Mouse (Mus musculus): ENCODE data around the gene Agbl2. TPM values are rescaled to one million over a fixed set of nuclear protein-coding genes. Genes with fewer than 3 reads are reported as not detected.

Agbl2 gene
- total and polyA plus RNA-seq, 2 experiments from 2014 or later: 0.98 to 1.4 TPM

- H3K27ac ChIP-seq (ENCODE audit: low read depth): no peak overlapping the region
Observed at GRCm38 (mm10) chr2:90845234-90845633, 62.7 kb downstream of the Agbl2 start.

DNA sequence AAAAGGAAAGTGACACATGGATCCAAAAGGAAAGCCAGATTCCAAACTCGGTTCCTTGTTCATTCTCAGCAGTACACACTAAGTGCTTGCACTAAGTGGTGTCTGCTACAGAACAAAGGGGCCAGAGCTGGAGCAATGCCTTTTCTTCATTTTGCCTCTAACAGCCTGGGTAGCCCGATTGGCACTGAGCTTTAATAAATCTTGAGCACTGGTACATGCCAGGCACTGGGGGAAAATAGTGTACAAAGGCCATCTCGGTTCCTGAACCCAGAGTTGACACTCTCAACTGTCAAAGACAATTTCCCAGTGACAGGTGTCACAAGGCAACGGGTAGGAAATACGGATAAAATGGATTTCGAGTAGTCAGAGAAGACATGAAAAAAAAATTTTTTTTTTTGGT is 63.6 kb downstream of the Agbl2 start:
- Histone ChIP-seq H3K9me3 (replicated peaks; ENCODE audit: control insufficient read depth, low read length) (no peaks in the 10 kb centered on the region), H3K4me2 (ENCODE audit: low read depth, low read length) (peak overlapping the region; percentile 65), H3K27me3 (ENCODE audit: control insufficient read depth, insufficient read depth, low read length) (no peaks in the 10 kb centered on the region), H3K4me1 (ENCODE audit: control insufficient read depth, insufficient read depth) (peaks cover 14% of the 10 kb centered on the region), H3K36me3 (replicated peaks; ENCODE audit: control insufficient read depth, insufficient read depth, low read length) (peaks cover 19% of the 10 kb centered on the region), H3K27ac (ENCODE audit: low read depth) (peak overlapping the region; percentile 92), H3K4me3 (ENCODE audit: low read depth, low read length) (peak overlapping the region; percentile 93), H3K9ac (replicated peaks; ENCODE audit: low read depth, low read length) (peak overlapping the region; percentile 91; the same call in 1 of the 2 replicates)
- WGBS: 47% methylated on average over 6 of the region's 6 CpGs
- DNase-seq (ENCODE audit: low spot score) (no peak), ATAC-seq (ENCODE audit: insufficient read depth, low read depth) (no peak)
- TF ChIP-seq EP300 (IDR thresholded peaks at IDR 0.05; ENCODE audit: low read depth) (no peak), CTCF (IDR thresholded peaks at IDR 0.05; ENCODE audit: low read depth) (no peak)

More at GRCm38 (mm10) chr2:90845234-90845633, 62.7 kb downstream of the Agbl2 start:
- 73% methylated on average over 5 of the region's 5 CpGs for WGBS
- H3K4me1 ChIP-seq (ENCODE audit: control insufficient read depth, insufficient read depth): peaks cover 14% of the 10 kb centered on the region
- H3K9me3 ChIP-seq (replicated peaks; ENCODE audit: control insufficient read depth, low read length): no peaks in the 10 kb centered on the region
- H3K4me3 ChIP-seq (ENCODE audit: low read depth, low read length): no peak overlapping the region
- no peaks in the 10 kb centered on the region for H3K27me3 ChIP-seq (ENCODE audit: control insufficient read depth, insufficient read depth, low read length)
- ATAC-seq (ENCODE audit: insufficient read depth, low read depth) (no peak), DNase-seq (ENCODE audit: low spot score) (no peak)
- H3K36me3 ChIP-seq (replicated peaks; ENCODE audit: control insufficient read depth, insufficient read depth, low read length): peaks cover 10% of the 10 kb centered on the region
- H3K9ac ChIP-seq (replicated peaks; ENCODE audit: low read depth, low read length): no peak overlapping the region
- no peak overlapping the region for H3K4me2 ChIP-seq (ENCODE audit: low read depth, low read length)
- no peak for TF ChIP-seq CTCF (IDR thresholded peaks at IDR 0.05; ENCODE audit: low read depth)
- TF ChIP-seq EP300 (IDR thresholded peaks at IDR 0.05; ENCODE audit: low read depth): no peak

GRCm38 (mm10) chr2:90846597-90846954 is 64.0 kb downstream of the Agbl2 start:
- H3K27ac ChIP-seq (ENCODE audit: low read depth): peak overlapping the region; percentile 92
- peak overlapping the region; percentile 91; the same call in 1 of the 2 replicates for H3K9ac ChIP-seq (replicated peaks; ENCODE audit: low read depth, low read length)
- H3K4me1 ChIP-seq (ENCODE audit: control insufficient read depth, insufficient read depth): peaks cover 14% of the 10 kb centered on the region
- no peaks in the 10 kb centered on the region for H3K9me3 ChIP-seq (replicated peaks; ENCODE audit: control insufficient read depth, low read length)
- peaks cover 23% of the 10 kb centered on the region for H3K36me3 ChIP-seq (replicated peaks; ENCODE audit: control insufficient read depth, insufficient read depth, low read length)
- ATAC-seq (ENCODE audit: insufficient read depth, low read depth) (peak; percentile 15), DNase-seq (ENCODE audit: low spot score) (no peak)
- TF ChIP-seq EP300 (IDR thresholded peaks at IDR 0.05; ENCODE audit: low read depth) (no peak), CTCF (IDR thresholded peaks at IDR 0.05; ENCODE audit: low read depth) (0 out of 2 replicates have a peak, but pooled peaks have one; percentile 6)
- peak overlapping the region; percentile 93 for H3K4me3 ChIP-seq (ENCODE audit: low read depth, low read length)
- peak overlapping the region; percentile 65 for H3K4me2 ChIP-seq (ENCODE audit: low read depth, low read length)
- 2% methylated on average over 8 of the region's 8 CpGs for WGBS
- H3K27me3 ChIP-seq (ENCODE audit: control insufficient read depth, insufficient read depth, low read length): no peaks in the 10 kb centered on the region

DNA sequence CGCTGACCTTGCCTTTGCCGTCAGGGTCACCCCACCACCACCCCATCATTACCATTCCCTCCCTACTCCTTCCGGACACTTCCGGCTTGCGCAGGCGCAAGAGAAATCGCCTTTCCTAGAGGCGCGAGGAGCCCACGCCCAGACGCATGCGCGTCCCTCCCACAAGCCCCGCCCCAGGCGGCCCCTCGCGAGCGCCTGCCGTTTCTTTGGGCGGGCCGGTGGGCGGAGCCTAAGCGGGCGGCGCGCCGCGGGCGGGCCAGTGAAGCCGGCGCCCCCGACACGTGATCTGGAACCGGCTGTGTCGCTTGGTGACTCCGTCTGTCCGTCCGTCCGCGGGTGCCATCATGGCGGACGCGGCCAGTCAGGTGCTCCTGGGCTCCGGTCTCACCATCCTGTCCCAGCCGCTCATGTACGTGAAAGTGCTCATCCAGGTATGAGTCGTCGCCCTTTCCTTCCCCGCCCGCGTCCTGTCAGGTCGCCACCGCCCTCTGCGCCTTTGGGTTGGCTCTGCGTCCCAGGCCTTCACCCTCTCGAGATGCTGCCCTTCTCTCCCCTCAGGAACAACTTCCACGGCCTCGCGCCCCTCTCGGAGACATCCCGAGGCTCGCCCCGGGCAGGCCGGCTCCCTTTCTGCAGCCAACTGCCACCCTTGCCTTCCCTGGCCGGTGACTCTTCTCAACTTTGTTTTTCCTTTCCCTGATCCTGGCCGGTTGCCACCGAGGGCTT is 64.6 kb downstream of the Agbl2 start, which contains the start of gene Mtch2:
TSS of gene Mtch2 (plus strand) at position 201 of the 726 bp plus-strand sequence.
- DNase-seq (ENCODE audit: low spot score) (peak; percentile 97), ATAC-seq (ENCODE audit: insufficient read depth, low read depth) (peak; percentile 97)
- peak within 1 kb of the TSS; percentile 91 for H3K9ac ChIP-seq (replicated peaks; ENCODE audit: low read depth, low read length)
- H3K4me1 ChIP-seq (ENCODE audit: control insufficient read depth, insufficient read depth): peaks cover 14% of the 10 kb centered on the region
- H3K9me3 ChIP-seq (replicated peaks; ENCODE audit: control insufficient read depth, low read length): no peaks in the 10 kb centered on the region
- TF ChIP-seq EP300 (IDR thresholded peaks at IDR 0.05; ENCODE audit: low read depth): no peak; the same call in 1 of the 2 replicates
- no peak for TF ChIP-seq CTCF (IDR thresholded peaks at IDR 0.05; ENCODE audit: low read depth)
- peak within 1 kb of the TSS; percentile 93 for H3K4me3 ChIP-seq (ENCODE audit: low read depth, low read length)
- H3K27ac ChIP-seq (ENCODE audit: low read depth): peak within 1 kb of the TSS; percentile 92
- no peaks in the 10 kb centered on the region for H3K27me3 ChIP-seq (ENCODE audit: control insufficient read depth, insufficient read depth, low read length)
- H3K36me3 ChIP-seq (replicated peaks; ENCODE audit: control insufficient read depth, insufficient read depth, low read length): peaks cover 28% of the 10 kb centered on the region
- H3K4me2 ChIP-seq (ENCODE audit: low read depth, low read length): peak within 1 kb of the TSS; percentile 79
- WGBS: under 1% methylated on average over 66 of the region's 67 CpGs

- 0% methylated on average over 13 of the region's 13 CpGs for WGBS
- ATAC-seq (ENCODE audit: insufficient read depth, low read depth) (no peak), DNase-seq (ENCODE audit: low spot score) (no peak)
- Histone ChIP-seq H3K27me3 (ENCODE audit: control insufficient read depth, insufficient read depth, low read length) (no peaks in the 10 kb centered on the region), H3K4me3 (ENCODE audit: low read depth, low read length) (peak overlapping the region; percentile 93), H3K27ac (ENCODE audit: low read depth) (peak overlapping the region; percentile 89), H3K4me2 (ENCODE audit: low read depth, low read length) (peak overlapping the region; percentile 79), H3K9me3 (replicated peaks; ENCODE audit: control insufficient read depth, low read length) (no peaks in the 10 kb centered on the region), H3K9ac (replicated peaks; ENCODE audit: low read depth, low read length) (peak overlapping the region; percentile 91), H3K36me3 (replicated peaks; ENCODE audit: control insufficient read depth, insufficient read depth, low read length) (peaks cover 32% of the 10 kb centered on the region), H3K4me1 (ENCODE audit: control insufficient read depth, insufficient read depth) (peaks cover 14% of the 10 kb centered on the region)
- no peak for TF ChIP-seq EP300 (IDR thresholded peaks at IDR 0.05; ENCODE audit: low read depth)
- TF ChIP-seq CTCF (IDR thresholded peaks at IDR 0.05; ENCODE audit: low read depth): no peak
Observed at GRCm38 (mm10) chr2:90847681-90848050, 65.1 kb downstream of the Agbl2 start.
